Mouse (Mus musculus) heart, postnatal 14 days (tissue): ENCODE data around the gene Prkaca. TPM values are rescaled to one million over a fixed set of nuclear protein-coding genes. Genes with fewer than 3 reads are reported as not detected.
"Not testable (repeated sequence)": the region's sequence is repeated elsewhere in the genome, so short reads cannot be mapped to it uniquely, and the experiment has no call there.

Experiments
- DNase-seq, 2 experiments: peaks; one replicate each; pipeline ENCODE4 v3.0.0; 2021 to 2022
- intact Hi-C: fragments of 180-260 bp; cut with DNase I; formaldehyde crosslinking; loops from one replicate; pipeline ENCODE4 v1.15.1; 2025
- total RNA-seq, 2 experiments: library from RNA; stranded (reverse); gene quantifications; 2 replicates each; pipeline ENCODE4 v1.2.3; 2021

The Prkaca gene
- total RNA-seq, 2 experiments from 2014 or later = 386 to 395 TPM

DNA sequence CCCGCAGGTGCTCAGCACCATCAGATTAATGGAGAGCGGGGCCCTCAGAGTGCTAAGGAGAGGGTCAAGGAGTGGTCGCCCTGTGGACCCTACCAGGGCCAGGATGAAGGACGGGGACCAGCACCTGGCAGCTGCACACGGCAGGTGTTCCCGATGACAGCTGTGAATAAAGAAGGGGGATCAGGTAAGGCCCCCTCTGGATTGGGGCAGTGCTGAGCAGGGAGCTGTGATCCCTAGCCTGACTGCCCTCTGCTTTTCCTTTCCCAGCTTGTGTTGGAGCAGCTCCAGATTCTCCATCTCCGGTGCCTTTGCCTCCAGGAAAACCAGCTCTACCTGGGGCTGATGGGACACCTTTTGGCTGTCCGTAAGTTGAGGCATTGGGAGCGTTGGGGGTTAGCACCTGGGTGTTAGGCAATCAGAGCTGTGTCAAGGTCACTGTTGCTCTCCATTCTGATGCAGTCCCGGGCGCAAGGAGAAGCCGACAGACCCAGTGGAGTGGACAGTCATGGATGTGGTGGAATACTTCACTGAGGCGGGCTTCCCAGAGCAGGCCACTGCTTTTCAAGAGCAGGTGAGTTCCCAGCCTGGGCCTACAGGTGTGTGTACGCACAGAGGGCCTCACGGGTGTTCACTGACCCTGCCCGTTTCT lies 26.4 kb downstream of the Prkaca start:
- DNase-seq = no peak
- intact Hi-C loops = no loop called here

DNA sequence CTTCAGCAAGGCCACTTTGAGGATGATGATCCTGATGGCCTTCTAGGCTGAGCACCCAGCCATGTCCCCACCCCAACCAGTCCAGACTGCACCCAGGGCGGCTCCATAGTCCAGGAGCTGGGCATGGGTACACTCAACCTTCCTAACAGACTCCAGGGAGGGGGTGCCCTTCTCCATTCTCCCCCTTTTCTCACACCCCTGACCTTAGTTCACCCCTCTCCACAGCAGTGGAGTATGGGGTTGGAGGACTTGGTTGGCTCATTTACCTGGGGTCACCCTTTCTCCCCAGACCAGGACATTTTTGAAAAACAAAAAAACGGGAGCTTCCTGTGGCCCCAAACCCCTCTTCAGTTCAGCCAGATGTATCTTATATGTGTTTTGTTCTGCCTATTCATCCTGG lies 27.0 kb downstream of the Prkaca start:
- intact Hi-C loops = no loop called here

GRCm38 (mm10) chr8:84001281-84002000 lies 28.6 kb downstream of the Prkaca start, which contains the start of gene 1700067K01Rik:
Gene 1700067K01Rik, plus strand, starts transcription at chr8:84001502.
- no peak for DNase-seq
- intact Hi-C loops = no loop called here

More for the DNA sequence above, 27.0 kb downstream of the Prkaca start:
- no peak for DNase-seq

GRCm38 (mm10) chr8:84002957-84003611 lies 30.3 kb downstream of the Prkaca start:
- intact Hi-C loops = no loop called here
- DNase-seq = no peak

DNA sequence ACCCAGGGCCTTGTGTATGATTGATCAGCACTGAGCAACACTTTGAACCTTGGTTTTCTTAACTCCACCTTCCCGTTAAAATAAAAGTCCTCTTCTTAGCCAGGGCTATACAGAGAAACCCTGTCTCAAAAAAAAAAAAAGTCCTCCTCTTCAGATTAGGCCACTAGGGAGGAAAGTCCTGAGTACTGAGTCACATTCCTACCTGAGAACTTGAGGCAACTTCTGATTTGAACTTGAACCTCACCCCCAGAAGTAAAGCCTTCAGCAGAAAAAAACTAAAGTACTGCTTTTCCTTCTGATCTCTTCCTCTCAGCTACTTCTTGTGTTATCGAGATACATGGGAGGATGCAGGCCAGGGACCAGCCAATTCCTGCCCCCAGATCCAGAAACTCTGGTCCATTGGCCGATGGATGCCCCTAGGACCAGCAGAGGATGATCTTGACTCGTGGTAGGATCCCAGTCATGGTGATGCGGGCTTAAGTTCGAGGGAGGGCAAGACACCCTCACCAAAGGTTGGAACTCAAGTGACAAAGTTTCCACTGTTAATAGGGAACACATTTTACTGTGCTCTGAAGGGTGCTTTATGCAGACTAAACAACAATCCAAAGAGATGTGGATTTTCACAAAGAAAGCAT lies 30.9 kb downstream of the Prkaca start:
- no peak for DNase-seq
- intact Hi-C loops = no loop called here

- DNase-seq = peak; percentile 94 to 95
- intact Hi-C loops = no loop called here
Observed at GRCm38 (mm10) chr8:84004533-84005201, 31.9 kb downstream of the Prkaca start.

DNA sequence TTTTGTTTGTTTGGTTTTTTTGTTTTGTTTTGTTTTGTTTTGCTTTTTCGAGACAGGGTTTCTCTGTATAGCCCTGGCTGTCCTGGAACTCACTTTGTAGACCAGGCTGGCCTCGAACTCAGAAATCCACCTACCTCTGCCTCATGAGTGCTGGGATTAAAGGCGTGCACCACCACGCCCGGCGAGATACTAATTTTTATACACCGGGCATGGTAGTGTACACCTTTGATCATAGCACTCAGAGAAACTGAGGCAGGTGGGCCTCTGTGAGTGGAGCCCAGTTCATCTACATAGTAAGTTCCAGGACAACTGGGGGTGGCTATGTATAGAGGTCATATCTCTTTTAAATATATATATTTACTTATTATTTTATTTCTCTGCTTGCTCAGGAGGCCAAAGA lies 32.7 kb downstream of the Prkaca start:
- DNase-seq, intact Hi-C loops: not testable (repeated sequence)

DNA sequence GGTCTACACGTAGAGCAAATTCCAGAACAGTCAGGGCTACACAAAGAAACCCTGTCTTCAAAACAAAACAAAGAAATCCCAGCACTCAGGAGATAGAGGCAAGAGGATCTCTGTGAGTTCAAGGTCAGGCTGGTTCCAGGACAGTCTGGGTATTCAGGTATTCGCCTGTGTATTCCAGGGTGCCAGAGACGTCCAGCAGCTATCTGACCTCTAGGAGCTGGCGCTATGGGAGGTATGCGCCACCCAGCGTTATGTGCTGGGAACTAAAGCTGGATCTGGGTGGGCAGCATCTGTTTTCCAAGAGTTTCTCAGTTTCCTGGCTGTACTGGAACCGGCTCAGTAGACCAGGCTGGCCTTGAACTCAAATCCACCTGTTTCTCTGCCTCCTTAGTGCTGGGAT lies 35.6 kb downstream of the Prkaca start:
- intact Hi-C loops = no loop called here
- no peak for DNase-seq

GRCm38 (mm10) chr8:84009876-84010275 lies 37.1 kb downstream of the Prkaca start:
- DNase-seq = peak; percentile 90 to 95
- intact Hi-C loops = loop anchor here (10.0 kb wide), 1 partner anchor 825 kb away; the partner anchor contains the start of gene Gadd45gip1

DNA sequence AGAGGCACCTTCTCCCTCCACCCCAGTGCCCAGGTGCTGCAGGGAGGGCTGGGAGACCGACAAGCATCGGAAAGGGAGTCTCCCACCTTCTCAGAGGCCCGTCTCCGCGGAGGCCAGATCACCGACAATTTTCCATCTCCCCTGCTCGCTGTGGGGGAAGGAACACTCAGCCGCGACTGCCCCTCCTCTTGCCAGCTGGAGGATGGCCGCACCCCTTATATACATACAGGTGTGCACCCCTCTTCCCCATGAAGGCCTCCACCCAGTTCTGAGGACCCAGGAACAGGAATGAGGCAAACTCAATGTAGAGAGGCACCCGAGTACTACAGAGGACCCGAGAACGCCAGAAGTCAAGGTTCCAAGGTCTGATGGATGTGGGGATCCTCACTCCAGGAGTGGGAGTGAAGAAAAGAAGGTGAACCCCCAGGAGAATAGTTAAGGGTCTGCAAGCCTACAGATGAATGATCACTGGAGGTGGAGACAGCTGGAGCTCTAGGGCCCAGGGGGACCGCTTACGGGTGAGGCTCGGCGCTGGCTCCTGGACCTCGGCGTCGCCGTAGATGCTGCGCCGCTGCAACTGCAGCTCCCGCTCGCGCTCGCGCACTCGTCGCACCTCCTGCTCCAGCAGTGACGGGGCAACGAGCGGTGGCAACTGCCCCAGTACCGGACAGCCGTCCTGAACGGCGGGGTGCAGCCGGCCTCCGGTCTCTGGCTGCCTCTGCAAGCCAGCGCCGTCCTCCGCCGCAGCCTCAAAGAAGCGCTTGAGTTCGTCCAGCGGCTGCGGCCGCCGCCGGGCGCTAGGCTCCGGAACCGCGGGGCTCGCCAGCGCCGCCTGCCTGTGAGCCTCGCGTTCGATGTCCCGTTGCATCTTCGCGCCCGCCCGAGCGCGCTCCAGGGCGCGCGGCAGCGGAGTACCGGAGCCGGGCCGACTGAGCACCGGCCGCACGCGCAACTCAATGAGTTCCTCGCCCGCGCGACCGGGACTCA lies 38.1 kb downstream of the Prkaca start:
- DNase-seq = peak; percentile 89 to 90
- intact Hi-C loops = loop anchor here (10.0 kb wide), 1 partner anchor 824 kb away; the partner anchor contains the start of gene Gadd45gip1

DNA sequence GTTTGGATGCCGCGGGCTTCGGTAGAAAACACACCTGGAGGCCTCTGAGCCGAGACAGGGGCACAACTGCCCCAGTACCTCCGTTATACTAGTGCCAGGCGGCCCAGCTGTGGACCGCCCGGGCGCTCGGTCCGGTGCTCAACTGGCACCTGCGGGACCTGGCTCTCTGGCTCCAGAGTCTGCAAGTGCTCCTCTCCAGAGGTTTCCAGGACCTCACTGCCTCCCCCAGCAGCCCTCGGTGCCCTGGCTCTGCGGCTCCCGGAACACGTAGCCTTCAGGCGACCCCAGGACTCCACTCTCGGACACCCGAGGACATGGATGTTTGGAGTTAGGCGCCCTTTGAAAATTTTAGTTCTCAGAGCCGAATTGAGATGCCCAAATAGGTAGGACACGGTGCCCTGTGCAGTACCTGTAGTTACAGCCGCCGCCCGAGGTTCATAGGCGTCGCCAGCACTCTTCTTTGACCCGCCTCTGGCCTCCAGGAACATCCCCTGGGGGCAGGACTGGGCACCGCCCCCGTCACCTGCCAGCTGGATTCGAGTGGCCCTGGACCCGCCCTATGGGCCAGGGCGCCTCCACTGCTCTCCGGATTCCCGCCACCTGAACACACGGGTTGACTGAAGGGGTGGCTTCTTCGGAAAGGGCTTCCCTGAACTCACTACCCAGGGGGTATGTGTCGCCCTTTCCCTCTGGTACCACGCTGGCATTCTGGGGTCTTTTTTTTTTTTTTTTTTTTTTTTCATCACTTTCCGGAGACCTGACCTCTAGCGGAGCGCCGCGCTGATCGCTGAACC lies 39.1 kb downstream of the Prkaca start, which contains the start of gene 2210011C24Rik:
TSS of gene 2210011C24Rik (minus strand) at position 467 of the 794 bp plus-strand sequence.
- peak in 1 of 2 experiments; percentile 22 for DNase-seq
- intact Hi-C loops = loop anchor here (10.0 kb wide), 1 partner anchor 823 kb away; the partner anchor contains the start of gene Gadd45gip1

DNA sequence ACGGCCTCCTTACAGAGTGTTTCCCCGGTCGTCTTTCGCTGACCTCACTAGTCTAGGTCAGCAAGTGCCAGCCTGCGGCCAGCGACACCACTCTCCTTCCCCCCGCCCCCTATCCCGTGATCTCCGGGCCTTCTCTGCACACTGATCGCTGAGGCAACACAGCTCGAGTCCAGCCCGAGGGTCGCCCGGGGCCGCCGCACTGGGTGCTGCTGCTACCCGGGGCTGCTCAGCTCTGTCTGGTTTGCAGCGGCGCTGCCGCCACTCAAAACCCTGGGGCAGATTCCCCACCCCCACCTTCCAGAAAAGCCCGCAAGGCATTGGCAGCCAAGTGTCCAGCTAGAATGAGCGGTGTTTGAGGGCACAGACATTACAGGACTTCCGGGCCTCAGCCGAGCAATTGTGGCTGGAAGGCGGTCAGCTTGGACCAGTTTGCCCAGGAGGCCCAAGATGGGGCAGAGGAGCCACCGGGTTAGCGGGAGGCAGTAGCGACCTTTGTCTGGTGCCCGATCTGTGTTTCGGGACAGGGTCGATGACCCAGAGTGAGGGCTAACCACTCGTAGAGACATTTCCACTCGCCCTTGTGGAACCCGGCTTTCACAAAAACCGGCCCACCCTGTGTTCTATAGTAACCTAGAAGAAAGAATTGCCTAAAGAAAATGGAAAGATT lies 39.8 kb downstream of the Prkaca start:
- intact Hi-C loops = loop anchor here (10.0 kb wide), 1 partner anchor 822 kb away; the partner anchor contains the start of gene Gadd45gip1
- peak in 1 of 2 experiments; percentile 16 for DNase-seq

DNA sequence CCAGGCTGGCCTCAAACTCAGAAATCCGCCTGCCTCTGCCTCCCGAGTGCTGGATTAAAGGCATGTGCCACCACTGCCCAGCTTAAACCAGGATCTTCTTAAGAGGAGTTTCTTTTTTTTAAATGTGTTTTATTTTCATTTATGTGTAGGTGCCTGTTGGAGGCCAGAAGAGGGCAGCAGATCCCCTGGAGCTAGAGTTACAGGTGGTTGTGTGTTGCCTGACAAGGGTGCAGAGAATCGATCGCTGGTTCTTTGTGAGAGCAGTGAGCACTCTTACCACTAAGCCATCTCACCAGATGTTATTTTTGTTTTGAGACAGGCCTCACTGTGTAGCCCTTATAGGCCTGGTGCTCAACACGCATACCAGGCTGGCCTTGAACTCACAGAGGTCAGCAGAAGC lies 43.0 kb downstream of the Prkaca start:
- DNase-seq = no peak
- intact Hi-C loops = loop anchor here (10.0 kb wide), 1 partner anchor 819 kb away; the partner anchor contains the start of gene Gadd45gip1

- intact Hi-C loops = loop anchor here (10.0 kb wide), 1 partner anchor 815 kb away; the partner anchor contains the start of gene Gadd45gip1
- no peak for DNase-seq
Observed at GRCm38 (mm10) chr8:84019738-84020137, 46.9 kb downstream of the Prkaca start.

GRCm38 (mm10) chr8:84021096-84021495 lies 48.3 kb downstream of the Prkaca start, which contains the start of gene Palm3:
Gene Palm3, plus strand, starts transcription at chr8:84021471.
- intact Hi-C loops = no loop called here
- no peak for DNase-seq

GRCm38 (mm10) chr8:84021569-84021968 lies 48.8 kb downstream of the Prkaca start:
- intact Hi-C loops = no loop called here
- DNase-seq = no peak

GRCm38 (mm10) chr8:84023085-84023484 lies 50.3 kb downstream of the Prkaca start:
- intact Hi-C loops = no loop called here
- peak; percentile 76 to 84 for DNase-seq
